Mouse (Mus musculus): ENCODE data around the gene Gtf2a2.

- no peak for TF ChIP-seq GATA1 (IDR thresholded peaks at IDR 0.05; ENCODE audit: borderline replicate concordance, low read length)
- TF ChIP-seq FLI1 (IDR thresholded peaks at IDR 0.05; ENCODE audit: low read length) = no peak
Observed at GRCm38 (mm10) chr9:69994547-69994946, 17.8 kb upstream of the Gtf2a2 start.
